Mouse (Mus musculus) spleen, adult 18-20 months (tissue): ENCODE measurements at regions not wholly inside any gene's neighbourhood (a gene's known extent, or its start where the extent isn't known, plus 50 kb on each side); places are given as distances from the start of the nearest gene placed in this dataset.

ENCODE experiments used
- DNase-seq, 2 experiments: peaks; one replicate each; pipeline ENCODE4 v3.0.0; 2022; ENCODE audit warnings: mixed read lengths in 2 of 2

GRCm38 (mm10) chr1:90268131-90268691 lies 64.4 kb downstream of the Ackr3 start:
- DNase-seq = no peak

- DNase-seq = no peak
Measured at GRCm38 (mm10) chr1:90268951-90269350, 65.2 kb downstream of the Ackr3 start.

- no peak for DNase-seq
Measured at GRCm38 (mm10) chr1:90269836-90270235, 66.1 kb downstream of the Ackr3 start.

GRCm38 (mm10) chr1:90271326-90271725 lies 67.5 kb downstream of the Ackr3 start:
- DNase-seq = no peak

DNA sequence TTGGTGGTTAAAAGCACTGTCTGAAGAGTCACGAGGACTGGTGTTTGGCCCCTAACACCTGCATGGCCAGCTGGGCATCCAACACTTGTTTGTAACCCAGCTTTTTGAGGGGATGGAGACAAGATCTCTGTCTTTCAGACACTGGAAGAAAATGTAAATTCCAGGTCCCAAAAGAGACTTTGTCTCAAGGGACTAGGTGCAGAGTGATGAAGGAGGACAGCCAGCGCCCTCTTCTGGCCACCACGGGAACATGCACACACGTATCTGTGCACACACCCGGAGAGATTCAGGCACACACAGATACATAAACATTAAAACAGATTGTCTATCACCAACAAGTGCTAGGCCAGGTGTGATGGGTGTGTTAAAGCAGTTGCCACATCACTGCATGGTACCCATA lies 68.6 kb downstream of the Ackr3 start:
- no peak for DNase-seq

GRCm38 (mm10) chr1:90272830-90273628 lies 69.2 kb downstream of the Ackr3 start:
- no peak for DNase-seq

DNA sequence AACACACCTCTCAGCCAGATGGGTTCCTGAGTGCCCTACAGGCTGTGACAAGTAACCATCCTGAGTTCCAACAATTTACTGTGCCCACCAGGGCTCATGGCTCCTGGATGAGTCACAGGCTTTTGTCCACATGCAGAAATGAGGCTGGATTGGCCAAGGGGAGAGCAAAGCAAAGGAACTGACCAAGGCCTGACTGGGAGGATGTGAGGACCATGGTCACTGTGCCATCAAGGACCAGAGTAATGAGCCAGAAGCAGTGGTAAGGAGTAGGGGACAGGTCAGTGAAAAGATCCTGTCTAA lies 69.8 kb downstream of the Ackr3 start:
- DNase-seq = no peak

DNA sequence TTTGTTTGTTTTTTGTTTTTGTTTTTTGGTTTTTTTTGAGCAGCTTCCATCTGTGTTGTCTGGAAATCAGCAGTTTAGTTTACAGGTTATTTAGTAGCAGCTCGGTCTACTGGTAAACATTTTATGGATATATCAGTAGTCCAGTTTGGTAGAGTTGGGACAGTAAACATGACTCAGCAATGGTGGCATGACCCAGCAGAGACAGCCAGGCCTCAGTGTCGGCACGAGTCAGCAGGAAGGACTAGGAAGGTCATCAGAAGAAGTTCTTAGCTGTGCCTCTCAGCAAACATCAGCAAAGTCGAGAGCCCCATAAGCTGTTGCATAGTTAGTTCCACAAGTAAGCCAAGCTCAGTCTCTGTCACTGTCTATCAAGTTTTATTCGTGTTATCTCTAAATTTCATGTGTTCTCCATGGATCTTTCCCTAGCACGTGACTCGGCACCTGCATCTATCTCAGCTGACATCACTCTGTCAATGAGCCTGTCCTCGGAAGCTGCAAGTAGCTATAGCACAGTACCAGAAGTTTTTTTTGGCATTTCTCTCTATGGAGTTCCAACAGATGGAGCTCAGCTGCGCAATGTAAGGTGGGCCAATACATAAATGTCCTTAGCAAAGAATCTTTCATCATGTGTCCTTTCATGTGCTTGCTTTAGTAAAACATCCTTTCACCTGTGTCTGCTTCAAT lies 71.3 kb downstream of the Ackr3 start:
- DNase-seq = no peak

DNA sequence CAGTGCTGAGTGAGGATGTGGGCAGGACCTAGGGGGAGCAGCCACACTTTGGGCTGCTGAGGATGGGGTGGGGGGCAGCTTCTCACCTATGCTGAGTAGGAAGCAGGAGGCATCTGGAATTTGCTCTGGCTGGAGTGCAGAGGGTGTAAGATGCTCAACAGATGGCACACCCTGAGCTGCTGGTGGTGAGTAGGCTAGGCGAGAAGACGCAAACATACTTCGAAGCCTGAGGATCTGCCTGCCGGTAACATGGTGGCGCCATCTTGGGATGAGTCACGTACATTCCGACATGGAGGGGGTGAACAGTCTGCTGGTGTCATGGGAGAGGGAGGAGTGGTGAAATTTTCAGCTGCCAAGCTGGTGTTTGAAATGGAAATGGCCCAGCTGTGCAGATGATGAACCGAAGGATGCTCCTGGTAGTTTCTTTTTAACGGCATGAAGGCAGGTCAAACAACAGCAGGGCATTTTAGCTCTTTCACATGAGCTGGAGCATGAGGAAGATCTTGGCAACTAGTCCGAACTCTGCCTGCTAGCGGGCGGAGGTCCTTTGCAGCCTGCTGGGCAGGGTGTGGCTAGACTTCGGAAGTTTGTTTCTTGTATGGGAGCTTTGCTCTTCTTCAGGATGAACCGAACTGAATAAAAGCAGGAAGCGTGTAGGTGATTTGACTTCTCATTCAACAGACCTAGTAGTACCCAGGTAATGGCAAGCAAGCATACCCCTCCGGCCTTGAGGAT lies 72.2 kb downstream of the Ackr3 start:
- no peak for DNase-seq

DNA sequence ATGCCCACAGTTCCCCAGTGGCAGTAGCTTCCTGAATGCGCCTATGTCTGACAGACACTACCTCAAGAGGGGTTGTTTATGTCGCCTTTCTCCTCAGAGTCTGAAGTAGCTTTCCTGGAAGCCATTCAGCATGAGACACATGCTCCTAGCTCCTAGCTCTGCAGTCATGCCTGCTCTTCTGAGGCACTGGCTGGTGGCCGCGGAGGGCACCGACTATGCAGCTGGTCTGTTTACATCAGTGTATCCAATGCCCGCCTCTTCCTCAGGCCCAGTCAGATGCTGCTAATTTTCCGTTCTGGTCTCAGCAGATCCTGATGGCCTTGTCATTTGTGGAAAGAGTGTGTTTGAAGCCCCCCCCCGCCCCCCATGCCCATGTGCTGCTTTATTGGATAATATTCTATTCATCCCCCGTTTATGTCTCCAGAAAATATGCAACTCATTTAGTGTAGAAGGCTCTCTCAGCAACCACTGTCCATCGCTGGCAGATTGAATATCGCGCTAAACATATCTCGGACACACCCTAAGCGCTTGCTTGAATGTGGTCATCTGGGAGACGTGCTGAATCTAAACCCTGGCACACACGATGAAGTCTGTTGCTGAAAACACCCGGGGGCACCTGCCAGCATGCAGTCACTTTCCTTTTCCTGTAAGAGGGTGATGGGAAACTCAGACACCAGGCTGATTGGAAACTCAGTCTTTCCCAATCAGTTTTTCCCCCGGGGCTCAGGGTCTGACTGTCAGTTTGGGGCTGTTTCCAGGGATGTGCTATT lies 73.9 kb downstream of the Ackr3 start:
- no peak for DNase-seq

DNA sequence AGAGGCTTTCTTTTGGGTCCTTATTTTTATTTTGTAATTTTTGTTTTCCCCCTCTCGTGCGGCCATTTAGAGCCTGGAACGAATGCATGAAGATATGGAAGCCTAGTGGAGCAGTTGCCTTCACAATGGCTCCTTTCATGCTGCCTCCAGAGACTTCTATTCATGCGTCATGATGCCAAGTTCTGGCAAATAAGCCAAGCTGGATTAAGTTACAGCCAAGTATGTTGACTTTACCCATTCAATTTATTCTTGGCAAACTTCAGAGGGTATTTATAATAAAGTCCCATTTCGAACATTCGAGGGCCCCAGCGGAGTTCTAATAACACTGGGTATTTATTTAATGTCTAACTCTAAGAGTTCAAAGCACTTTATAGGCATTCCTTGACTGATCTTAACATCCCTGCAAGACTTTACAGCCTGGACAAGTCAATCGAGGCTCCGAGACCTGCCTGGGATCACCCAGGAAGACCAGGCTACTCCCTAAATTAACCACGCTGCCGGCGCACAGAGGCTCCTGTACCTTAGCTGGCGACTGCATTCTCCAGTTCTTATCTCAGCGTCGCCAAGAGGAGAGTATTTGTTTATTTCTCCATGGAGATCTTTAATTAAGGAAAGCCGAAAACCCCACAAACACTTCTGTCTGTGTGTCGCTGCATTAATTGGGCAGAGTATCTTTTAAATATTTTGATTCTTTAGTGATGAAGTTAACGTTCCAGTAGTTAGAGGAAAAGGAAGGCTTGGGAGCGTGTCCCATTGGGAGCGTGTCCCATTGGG lies 75.5 kb downstream of the Ackr3 start:
- no peak for DNase-seq

DNA sequence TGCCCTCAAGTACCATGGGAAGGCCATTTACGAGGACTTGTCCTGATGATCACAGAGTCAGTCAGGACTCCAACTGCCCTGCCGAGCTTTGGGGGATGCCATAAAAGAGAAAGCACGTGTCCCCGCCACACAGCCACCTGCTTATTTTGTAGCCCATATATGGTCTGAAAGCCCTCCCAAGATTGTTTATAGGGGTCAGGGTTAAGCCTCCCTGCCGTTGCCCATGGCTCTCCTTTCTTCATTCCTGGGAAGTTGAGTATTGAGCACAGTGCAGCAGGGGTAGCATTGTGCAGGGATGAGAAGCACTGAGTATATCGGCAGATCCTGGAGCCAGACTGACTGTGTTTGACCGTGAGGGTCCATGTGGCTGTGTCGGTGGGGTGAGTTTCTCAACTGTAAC lies 76.4 kb downstream of the Ackr3 start:
- no peak for DNase-seq

GRCm38 (mm10) chr1:90281255-90281654 lies 77.5 kb downstream of the Ackr3 start:
- DNase-seq = no peak

GRCm38 (mm10) chr1:90281956-90282355 lies 78.2 kb downstream of the Ackr3 start:
- no peak for DNase-seq

DNA sequence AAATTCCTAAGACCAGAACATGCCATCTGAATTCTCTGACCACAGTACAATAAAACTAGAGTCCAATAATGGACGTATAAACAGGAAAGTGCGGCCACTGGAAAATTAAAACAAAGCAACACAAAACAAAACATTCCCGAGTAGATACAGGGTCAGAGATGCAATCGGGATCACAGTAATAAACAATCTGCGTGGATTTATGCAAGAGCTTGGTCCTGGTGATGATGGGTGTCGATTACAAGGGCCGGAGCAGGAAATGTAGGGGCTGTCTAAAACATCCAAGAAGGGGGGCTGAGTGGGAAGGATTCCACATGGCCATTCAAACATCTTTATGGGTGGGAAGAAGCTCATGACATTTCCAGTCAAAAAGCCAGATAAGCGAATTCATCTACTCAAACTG lies 78.6 kb downstream of the Ackr3 start:
- no peak for DNase-seq

DNA sequence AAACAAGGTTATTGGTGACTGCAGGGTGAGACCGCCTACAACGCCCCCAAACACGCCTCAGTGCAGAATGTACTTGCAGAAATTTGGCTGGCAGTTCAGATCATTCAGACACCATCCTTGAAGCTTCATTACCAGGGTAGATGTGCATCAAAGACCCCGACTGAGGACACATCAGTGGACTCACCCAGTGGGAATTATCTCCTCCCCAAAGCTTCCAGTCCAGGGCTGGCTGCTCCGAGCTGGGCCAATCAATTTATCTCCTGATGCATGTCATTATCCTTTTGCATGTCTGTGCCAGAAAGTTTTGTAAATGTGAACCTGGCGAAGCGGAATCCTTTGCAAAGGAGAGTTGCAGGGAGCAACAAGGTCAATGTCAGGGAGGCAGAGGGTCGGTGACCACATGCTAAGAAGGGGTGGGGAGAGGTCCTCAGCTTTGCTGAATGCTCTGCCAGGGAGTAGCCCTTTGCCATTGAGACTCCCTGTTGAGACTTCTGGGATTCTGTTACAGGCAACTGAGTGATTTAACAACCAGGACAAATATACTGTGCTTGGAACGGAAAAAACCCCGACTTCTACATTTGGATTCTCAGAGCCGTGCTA lies 79.5 kb downstream of the Ackr3 start:
- no peak for DNase-seq

GRCm38 (mm10) chr1:90283912-90284636 lies 80.3 kb downstream of the Ackr3 start:
- no peak for DNase-seq

DNA sequence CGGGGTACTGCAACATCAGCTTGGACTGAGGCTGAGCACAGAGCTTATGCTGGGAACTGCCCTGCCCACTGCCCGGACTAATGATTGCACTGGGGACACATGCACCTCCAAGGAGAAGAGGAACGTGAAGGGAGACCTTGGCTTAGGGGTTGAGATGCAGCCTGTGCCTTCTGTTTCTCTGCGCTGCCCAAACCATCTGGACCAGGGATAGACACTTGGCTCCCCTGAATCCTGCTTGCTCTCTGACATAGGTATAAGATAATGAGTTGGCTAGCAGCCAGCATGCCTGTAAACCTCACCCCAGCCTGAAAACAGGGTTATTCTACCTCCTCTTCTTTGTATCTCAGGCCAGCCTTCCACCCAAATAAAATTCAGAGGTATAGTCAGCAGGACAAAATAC lies 81.5 kb downstream of the Ackr3 start:
- no peak for DNase-seq

DNA sequence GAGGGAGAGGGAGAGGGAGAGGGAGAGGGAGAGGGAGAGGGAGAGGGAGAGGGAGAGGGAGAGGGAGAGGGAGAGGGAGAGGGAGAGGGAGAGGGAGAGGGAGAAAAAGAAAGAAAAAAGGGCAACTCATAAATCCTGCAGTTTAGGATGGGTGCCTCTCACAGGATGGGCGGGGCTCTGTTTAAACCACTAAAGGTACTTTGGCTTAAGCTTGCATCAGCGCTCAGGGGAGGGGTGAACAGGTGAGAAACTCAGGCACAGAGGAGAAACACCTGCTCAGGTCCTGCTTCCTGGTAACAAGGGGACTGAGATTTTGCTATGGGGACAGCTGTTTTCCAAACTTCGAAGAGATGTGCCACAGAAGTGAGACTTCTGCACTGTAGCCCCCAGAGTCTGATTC lies 83.5 kb downstream of the Ackr3 start:
- DNase-seq = no peak

DNA sequence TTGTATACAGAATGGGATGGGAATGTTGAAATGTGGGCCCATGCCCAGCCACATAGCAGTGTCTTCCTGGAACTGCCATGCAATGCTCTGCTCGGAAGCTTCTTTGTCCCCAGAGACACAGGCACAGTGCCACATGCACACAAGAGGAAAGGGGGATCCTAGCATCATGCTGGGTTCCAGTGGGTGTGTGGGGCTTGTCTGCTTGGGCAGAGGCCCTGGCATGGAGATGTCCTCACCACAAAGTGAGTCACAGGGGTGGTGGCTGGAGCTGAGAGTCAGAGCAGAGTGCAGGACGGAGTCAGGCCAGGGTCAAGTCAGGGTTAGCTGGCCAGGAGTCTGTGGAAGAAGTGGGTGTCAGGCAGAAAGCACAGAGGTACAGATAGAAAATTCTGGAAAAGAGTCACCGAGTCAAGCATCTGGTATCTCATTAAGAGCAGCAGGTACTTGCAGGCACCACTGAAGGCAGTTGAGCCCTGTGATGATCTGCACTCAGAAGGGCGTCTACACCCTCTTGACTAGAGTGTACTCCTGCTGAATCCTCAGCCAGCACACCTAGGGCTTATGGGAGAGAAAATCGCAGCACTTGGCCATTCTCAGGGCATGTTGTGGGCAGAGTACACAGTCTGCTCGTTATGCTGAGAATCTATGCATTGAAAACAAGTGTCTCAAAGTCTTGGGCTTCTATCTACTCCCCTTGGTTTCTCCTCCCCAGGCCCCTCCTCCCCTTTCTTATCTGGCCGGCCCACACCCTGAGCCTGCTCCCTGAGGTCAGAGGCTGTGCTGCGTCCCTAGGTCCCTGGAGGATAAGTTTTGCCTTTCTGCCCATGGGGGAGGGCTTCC lies 85.3 kb downstream of the Ackr3 start:
- no peak for DNase-seq
